Mouse (Mus musculus) lung, adult 2 months (tissue): Measurements from ENCODE around the gene Acss1.

ENCODE experiments used
- CTCF ChIP-seq: fragments of 200-500 bp; IDR thresholded peaks from 2 replicates; pipeline ENCODE4 v1.5.1; 2011; ENCODE audit warnings: mild to moderate bottlenecking, low read length, control low read depth; ENCODE audit not compliant: insufficient read depth
- POLR2A ChIP-seq: fragments of 200-500 bp; IDR thresholded peaks from 2 replicates; pipeline ENCODE4 v1.6.1; 2011; ENCODE audit warnings: low read depth, mild to moderate bottlenecking, control low read depth, low read length, borderline replicate concordance; ENCODE audit errors: extremely low read depth

DNA sequence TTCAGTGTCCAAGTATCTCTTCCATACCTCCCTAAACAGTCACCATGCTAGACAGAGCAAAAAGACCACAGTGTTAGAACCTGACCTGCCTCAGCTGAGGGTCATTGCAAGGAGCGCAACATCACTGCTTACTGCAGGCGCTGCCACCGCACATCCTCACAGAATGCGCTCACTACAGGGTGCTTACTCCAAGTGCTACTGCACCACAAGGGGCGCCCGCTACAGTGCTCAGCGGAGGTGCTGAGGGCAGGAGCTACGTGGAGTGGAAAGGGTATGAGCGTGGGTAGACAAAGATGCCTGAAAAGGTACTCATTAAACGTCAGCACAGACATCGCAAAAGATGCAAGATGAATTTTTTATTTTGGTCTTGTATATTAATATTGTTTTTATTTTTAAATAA lies 79.2 kb downstream of the Acss1 start:
- TF ChIP-seq POLR2A = no peak
- TF ChIP-seq CTCF = no peak
